Mouse (Mus musculus) Muller cell, postnatal 12 days (primary cell): ENCODE data around the gene Rab4b.

Experiments
- DNase-seq: peaks from one replicate; pipeline ENCODE4 v3.0.0-alpha.2; 2015; ENCODE audit errors: inconsistent ontology term

Gene Rab4b

DNA sequence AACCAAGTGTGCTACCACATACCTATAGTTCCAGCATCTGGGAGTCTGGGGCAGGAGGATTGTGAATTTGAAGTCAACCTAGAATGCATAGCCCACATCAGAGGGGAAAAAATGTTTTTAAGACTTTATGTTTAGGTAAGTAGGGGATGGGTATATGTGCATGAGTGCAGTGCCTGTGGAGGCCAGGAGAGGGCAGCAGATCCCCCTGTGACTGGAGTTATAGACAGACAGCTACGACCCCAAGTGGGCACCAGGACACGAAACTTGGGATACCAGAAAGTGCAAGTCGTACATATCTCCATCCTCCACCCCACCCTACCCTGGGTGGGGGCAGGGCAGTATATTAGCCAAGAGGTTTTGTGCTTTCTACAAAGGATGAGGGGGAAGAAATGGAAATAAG, 6.3 kb upstream of the Rab4b start:
- peak; percentile 25 for DNase-seq

GRCm38 (mm10) chr7:27182498-27182897, 3.8 kb upstream of the Rab4b start:
- no peak for DNase-seq

DNA sequence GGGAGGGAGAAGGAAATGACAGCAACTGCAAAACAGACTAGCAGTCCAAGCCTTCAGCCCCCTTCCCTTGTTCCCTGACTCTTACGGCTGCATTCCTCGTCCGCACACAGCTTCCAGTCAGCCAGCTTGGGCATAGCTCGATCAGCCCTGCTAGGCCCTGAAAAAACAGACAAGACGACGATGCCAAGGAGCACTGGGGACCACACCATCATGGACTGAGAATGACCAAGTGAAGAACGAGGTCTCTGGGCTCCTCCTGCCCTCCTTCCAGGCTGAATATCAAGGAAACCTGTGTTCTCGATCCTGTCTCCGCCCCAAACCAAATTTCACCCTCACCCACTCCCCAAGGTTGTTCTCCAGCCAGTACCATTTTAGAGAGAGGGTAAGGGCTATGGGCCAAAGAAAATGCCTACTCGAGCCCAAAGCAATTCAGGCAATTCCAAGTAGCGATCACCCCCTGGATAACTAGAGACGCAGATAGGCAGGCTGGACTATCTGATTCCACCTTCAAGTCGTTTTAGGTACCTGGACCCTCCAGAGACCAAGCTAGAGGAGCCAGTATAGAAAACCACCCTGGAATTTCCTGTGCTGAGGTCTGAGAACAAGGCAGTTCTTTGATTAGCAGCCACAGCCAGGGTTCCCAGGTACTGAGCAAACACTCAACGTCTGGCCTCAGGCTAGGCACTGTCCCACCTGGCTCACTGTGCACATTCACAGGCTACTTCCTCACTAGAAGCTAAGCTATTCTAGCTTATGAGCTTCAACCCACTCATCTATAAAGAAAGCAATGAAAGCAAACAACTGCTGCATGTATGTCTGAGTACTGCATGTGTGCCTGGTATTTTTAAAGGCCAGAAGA, 2.4 kb upstream of the Rab4b start, which contains the start of the genes Gm21983 and Mia:
TSS of gene Gm21983 (minus strand) at position 250 of the 859 bp plus-strand sequence.
TSS of gene Mia (minus strand) at position 321 of the 859 bp plus-strand sequence.
- no peak for DNase-seq

DNA sequence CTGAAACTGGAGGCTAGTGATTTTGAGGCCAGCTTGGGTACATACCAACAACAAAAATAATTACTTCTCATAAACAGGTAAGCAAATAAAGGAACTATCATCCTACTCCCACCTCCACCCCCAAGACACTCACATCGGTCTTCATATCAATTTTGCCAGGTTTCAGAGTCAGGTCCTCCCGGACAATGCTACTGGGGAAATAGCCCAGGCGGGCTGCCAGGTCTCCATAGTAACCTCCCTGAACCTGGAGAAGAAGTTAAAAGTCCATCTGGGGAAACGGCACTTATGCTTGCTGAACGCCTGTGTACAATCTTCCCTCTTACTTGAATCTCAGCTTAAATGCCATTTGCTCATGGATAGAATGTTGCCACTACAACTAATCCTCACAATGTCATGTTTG, 1.3 kb upstream of the Rab4b start:
- DNase-seq, result no peak

GRCm38 (mm10) chr7:27179217-27179918, 672 bp upstream of the Rab4b start:
- DNase-seq, result peak; percentile 16

- DNase-seq, result no peak
Observed at GRCm38 (mm10) chr7:27177942-27178323, 763 bp downstream of the Rab4b start.

DNA sequence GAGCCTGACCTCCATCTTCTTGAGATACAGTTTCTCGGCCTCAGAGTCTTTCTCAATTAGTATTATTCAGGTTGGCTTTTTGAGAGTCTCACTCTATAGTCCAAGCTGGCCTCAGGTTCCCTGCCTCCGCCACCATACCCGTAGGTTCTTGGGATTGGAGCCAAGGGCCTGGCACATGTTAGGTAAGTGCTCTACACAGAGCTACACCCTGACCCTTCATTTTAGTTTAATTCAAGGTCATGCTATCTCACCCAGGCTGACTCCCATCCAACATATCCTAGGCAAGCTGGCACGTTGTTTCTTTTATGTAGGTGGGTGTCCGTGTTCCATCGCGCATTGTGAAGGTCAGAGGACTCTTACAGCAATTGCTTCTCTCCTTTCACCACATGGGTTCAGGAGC, 3.8 kb downstream of the Rab4b start:
- no peak for DNase-seq

DNA sequence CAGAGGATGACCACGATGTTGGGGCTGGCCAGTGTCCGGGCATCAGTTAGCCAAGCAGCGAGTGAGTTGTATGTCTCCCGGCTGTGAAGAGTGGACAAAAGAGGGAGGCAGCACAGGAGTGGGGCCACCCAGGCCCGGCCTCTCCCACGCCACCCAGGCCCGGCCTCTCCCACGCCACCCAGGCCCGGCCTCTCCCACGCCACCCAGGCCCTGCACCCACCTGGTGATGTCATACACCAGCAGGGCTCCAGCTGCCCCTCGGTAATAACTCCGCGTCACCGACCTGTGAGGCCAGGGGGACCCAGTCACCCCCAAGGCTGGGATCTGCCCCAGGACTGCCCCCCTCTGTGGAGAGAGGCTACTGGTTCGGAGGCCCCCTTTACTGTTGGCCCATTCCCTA, 4.2 kb downstream of the Rab4b start:
- no peak for DNase-seq

GRCm38 (mm10) chr7:27170981-27171380, 7.7 kb downstream of the Rab4b start:
- no peak for DNase-seq

DNA sequence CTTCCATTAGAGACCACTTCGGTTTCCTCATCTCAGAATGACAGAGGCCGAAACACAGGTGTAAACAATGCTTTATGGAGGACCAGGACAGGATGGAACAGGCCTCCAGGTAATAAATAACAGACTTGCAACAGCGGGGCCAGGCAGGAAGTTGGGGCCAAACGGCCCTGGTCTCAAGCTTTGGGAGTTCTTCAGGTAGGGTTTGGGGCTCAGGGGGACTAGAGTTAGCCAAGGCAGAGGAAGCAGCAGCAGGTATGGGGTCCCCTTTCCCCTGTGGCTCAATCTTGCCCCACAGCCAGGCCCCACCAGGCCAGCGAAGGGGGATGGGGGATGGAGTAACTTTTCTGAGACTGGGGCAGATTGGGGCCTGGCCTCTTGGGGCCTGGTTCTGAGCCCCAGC, 10.3 kb downstream of the Rab4b start:
- no peak for DNase-seq

DNA sequence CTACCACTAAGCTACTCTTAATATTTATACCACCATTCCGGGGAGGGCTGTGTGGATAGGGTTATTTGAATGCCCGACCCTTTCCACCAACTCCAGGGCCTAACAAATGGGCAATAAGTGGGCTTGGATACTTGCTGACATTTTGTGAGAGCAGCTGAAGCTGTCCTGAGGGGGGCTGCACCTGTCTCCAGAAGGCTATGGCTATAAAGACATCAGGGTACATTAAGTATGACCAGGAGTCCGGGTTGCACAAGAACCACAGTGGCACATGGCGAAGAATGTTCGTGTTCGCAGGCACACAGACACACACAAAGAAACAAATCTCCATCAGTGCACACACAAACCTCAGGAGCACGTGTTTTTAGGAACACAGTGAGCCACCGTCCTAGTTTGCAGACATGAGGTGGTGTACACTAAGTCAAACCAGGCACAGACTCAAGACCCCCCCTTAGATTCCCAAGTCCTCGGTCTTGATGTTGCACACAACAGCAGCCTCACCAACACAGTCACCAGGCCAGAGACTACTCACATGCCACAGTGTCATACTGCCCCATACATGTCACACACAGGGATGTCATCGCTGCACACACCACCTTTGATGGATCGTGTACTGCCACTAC, 11.1 kb downstream of the Rab4b start:
- DNase-seq, result no peak

DNA sequence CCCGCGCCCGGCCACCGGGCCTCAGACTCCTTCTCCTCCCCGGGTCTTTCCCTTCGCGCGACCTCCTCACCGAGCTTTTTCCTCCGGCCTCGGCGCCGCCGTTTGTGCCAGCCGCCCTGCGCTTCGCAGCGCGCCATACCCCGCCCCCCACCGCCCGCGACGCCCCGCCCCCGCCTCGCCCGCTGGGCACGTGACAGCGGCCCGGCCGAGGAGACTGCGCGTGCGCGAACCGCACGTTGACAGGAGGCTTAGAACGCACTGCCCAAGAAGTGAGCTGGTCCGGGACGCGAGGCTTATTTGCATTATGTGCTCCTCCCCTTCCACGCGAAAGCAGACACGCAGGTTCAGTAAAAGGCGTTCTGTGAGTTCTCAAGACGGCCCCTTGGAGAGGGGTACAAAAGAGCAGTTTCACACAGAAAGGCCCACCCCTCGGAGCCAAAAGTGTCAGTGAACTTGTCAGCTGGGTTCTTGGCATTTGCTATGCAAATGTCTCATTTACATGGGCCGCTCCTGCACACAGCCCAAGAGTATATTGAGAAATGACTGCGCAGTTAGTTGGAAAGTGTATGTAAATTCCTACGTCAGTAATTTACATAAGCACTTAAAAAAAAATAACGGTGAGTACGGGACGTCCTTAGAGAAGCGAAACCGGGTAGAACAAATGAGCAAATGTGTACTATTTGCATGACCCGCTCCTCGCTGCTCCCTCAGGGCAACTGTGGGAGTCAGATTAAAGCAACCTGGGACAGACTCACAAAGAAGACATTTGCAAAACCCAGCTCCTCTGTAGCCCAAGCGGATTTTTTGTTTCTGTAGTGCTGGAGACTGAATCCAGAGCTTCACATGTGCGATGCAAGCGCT, 11.9 kb downstream of the Rab4b start, which contains the start of gene Egln2:
TSS of gene Egln2 (minus strand) at position 189 of the 861 bp plus-strand sequence.
- peak; percentile 93 for DNase-seq

DNA sequence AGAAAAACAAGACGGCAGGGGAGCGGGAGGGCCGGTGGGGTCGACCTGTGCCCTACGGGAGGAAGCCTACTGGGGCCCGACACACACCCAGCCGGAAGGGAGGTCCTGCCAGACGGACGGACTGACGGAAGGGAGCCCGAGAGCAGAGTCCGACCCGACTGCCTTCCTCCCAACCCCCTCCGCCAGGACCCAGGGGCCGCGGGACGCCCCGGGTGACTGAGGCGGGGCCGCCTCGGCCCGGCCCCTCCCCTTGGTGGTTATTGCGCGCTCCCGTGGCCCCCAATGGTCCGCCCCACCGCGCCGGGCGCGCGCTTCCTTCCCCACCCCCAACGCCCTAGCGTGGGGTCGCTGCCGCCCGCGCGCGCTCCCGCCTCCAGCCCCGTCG, 12.5 kb downstream of the Rab4b start:
- peak; percentile 93 for DNase-seq

- peak; percentile 18 for DNase-seq
Observed at GRCm38 (mm10) chr7:27165696-27166095, 13.0 kb downstream of the Rab4b start.

DNA sequence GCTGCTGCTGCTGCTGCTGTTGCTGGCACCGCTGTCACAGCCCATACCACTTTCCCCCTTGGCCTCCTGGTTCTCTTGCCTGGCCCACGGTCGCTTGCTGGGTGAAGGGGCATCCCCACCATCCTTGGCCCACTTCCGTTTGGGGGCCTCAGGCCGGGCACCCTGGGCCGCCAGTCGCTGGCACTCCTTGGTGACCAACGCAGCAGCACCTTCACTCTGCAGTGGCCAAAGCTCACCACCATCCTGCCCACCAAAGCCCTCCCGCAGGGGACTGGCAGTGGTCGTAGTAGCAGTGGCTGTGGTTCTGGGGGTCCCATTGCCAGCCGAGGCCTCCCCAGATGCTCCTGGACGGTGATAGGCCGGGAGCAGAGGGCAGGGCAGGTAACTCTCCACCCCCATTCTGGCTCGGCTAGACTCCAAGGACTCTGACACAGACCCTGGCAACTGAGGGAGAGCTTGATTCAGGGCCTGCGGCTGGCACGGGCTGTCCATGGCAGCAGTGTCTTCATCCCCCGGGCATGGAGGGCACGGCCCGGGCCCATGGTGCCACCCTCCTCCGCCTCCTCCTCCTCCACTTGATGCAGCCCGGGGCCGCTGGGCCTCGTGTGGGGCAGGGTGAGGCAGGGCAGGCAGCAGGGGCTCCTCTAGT, 13.6 kb downstream of the Rab4b start:
- no peak for DNase-seq

DNA sequence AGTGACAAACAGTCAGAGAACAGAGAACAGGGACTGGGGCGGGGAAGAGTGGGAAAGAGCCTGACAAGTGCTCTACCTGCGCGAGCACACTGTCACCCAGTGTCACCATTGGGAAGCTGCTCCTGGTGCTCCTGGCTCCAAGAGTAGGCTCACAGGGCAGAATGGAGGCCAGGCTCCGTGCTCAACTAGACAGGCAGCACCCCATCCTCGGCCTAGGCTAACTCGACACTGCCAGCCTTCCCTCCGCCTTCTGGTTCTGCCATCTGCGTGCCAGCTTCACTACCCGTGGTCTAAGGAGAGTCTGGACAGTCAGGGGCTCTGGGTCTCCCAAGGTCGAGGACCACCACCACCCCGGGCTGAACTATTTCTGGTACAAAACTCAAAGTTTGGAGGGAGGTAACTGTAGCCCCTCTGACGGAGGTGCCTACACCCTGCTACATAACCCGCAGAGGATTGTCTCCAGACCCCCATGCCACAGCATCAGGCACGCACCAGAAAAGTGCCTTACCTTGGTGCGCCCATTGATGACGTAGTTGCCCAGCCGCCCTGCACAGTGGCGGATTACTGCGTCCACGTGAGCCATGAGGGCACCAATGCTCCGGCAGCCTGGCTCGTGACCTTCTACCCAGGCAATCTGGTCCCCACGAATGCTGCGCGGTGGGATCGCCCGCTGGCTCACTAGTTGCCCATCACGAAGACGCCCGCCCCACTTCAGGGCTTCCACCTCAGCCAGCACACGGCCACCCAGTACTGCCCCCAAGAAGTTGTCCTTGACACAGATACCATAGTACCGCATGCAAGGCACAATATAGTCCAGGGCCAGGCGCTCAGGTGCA, 14.4 kb downstream of the Rab4b start:
- DNase-seq, result no peak

GRCm38 (mm10) chr7:27163450-27163805, 15.3 kb downstream of the Rab4b start:
- DNase-seq, result no peak

DNA sequence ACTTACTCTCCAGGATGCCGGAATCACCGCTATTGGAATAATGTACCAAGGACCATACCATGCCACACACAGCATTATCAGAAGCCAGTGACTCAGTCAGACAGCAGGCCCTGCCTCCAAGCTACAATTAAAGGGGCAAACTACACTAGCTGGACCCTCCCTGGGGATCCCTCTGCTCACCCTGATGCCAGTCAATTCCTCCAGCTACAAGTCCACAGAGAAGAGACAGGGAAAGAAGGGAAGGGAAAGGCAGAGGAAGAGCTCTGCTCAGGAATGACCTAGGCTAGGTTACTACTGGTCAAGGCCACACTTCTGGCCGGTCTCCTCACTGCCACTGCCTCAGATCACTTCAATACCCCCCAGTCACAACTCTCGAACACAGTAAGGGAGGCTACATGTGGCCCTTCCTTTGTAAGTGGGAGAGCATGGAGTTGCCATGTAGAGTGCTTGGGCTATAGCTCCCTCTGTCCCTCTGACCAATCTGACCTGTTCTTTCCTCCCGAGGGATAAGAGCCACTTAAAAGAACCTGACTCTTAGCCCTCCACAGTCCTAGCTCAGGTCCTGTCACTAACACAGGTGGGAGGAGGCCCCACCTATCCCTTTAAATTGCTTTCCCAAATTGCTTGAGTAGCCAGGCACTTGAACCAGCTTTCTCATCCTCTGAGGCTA, 15.8 kb downstream of the Rab4b start:
- DNase-seq, result no peak

DNA sequence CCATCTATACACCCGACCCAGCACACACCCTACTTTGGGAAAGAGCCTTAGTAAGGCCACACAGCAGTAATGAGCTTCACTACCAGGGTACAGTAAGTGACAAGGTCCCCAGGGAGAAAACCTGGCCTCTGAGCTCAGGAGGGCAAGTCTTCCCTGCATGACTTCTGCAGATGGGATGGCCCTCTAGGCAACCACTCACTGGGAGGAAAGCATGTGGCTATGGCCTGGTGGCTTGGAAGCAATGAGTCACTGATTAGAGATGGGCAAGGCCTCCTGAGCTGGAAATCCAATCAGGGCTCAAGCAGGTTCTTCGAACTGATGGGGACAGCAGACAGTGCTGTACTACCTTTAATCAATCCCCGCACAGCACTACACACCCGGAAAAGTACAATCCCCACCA, 17.0 kb downstream of the Rab4b start:
- peak; percentile 47 for DNase-seq

DNA sequence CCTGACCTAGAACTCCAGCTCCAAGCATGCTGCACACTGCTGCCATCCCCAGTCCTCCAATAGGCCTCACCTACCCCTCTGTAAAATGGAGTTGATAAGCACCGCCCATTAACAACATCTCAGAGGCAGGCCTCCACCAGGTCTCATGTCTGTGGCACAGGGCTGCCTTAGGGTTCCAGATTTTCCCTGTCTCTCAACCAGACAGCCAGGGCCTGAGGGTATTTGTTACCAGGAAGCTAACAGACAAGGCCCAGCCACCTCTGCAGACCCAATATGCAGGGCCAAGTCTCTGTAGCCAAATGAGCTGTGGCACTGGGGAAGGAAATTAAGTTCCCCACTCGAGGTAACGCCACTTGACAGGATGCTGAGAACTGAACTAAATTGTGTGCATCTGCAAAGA, 17.8 kb downstream of the Rab4b start:
- no peak for DNase-seq
